Mouse (Mus musculus) forebrain, embryonic 15.5 days (tissue): Measurements from ENCODE around the gene Amy1. TPM values are rescaled to one million over a fixed set of nuclear protein-coding genes. Genes with fewer than 3 reads are reported as not detected.
"Not testable (repeated sequence)": the region's sequence is repeated elsewhere in the genome, so short reads cannot be mapped to it uniquely, and the experiment has no call there.

Source experiments
- ATAC-seq: fragments of 200-750 bp; cut with Nextera tagmentation; replicated peaks from 2 replicates; pipeline ENCODE4 v1.8.0; 2017; ENCODE audit warnings: mild to moderate bottlenecking, moderate TSS enrichment, moderate library complexity
- H3K27ac ChIP-seq: fragments of 300-500 bp; sonication (generic); replicated peaks from 2 replicates; pipeline ENCODE4 v1.5.1; 2015; ENCODE audit warnings: mild to moderate bottlenecking, inconsistent platforms
- H3K27me3 ChIP-seq: fragments of 300-500 bp; sonication (generic); 2 replicates; pipeline ENCODE4 v1.6.1; 2015; ENCODE audit warnings: inconsistent platforms
- H3K36me3 ChIP-seq: fragments of 300-500 bp; sonication (generic); 2 replicates; pipeline ENCODE4 v1.6.1; 2015; ENCODE audit warnings: mild to moderate bottlenecking, inconsistent platforms
- H3K4me1 ChIP-seq: fragments of 300-500 bp; sonication (generic); 2 replicates; pipeline ENCODE4 v1.6.1; 2015; ENCODE audit warnings: inconsistent platforms
- H3K4me2 ChIP-seq: fragments of 300-500 bp; sonication (generic); replicated peaks from 2 replicates; pipeline ENCODE4 v1.6.1; 2015; ENCODE audit warnings: mild to moderate bottlenecking, inconsistent platforms
- H3K4me3 ChIP-seq: fragments of 300-500 bp; sonication (generic); 2 replicates; pipeline ENCODE4 v1.5.1; 2015; ENCODE audit warnings: mild to moderate bottlenecking, inconsistent platforms
- H3K9ac ChIP-seq: fragments of 300-500 bp; sonication (generic); replicated peaks from 2 replicates; pipeline ENCODE4 v1.6.1; 2015; ENCODE audit warnings: mild to moderate bottlenecking, inconsistent platforms
- H3K9me3 ChIP-seq: fragments of 300-500 bp; sonication (generic); 2 replicates; pipeline ENCODE4 v1.6.1; 2016; ENCODE audit warnings: inconsistent platforms
- WGBS: fragments of 180-500 bp; shearing (Covaris S2); methylation state at CpG from one replicate; pipeline ENCODE4 v1.1.7; 2015; ENCODE audit warnings: mixed read lengths; 5-methylcytosine and 5-hydroxymethylcytosine counted together
- polyA plus RNA-seq: library from polyadenylated mRNA; unstranded; fragments of >200 nt; fragmentation: Nextera tagmentation; extraction: Ambion mirVana; gene quantifications from 2 replicates; pipeline ENCODE4 v1.2.1, GENCODE M21; 2015

Amy1 gene
- polyA plus RNA-seq, result 9.6 and 9.8 TPM in 2 replicates

DNA sequence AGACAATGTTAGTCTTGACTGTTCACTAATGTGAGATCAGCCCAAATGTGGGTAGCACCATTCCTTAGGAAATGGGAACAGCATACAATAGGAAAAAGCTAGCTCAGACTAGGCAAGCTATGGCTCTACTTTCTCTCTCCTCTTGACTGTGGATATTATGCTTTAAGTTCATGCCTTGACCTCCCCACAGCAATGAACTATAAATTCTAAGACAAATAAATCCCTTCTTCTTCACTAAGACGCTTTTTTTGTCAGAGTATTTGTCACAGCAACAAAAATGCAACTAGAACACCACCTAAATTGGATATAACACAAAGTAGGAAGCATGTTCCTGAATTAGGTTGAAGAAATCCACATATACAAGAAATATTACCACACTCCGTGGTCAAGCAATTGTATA lies at the start of gene Amy1:
TSS of gene Amy1 (minus strand) at position 101 of the 400 bp plus-strand sequence.
- no peak within 1 kb of the TSS for H3K27ac ChIP-seq
- H3K27me3 ChIP-seq, result no peaks in the 10 kb centered on the region
- ATAC-seq, result no peak
- H3K36me3 ChIP-seq, result peaks cover 23% of the 10 kb centered on the region
- no peaks in the 10 kb centered on the region for H3K4me1 ChIP-seq
- 94% methylated on average over 2 of the region's 2 CpGs for WGBS
- H3K9ac ChIP-seq, result no peak within 1 kb of the TSS
- H3K4me2 ChIP-seq, result no peak within 1 kb of the TSS
- H3K9me3 ChIP-seq, result no peaks in the 10 kb centered on the region
- no peak within 1 kb of the TSS for H3K4me3 ChIP-seq

DNA sequence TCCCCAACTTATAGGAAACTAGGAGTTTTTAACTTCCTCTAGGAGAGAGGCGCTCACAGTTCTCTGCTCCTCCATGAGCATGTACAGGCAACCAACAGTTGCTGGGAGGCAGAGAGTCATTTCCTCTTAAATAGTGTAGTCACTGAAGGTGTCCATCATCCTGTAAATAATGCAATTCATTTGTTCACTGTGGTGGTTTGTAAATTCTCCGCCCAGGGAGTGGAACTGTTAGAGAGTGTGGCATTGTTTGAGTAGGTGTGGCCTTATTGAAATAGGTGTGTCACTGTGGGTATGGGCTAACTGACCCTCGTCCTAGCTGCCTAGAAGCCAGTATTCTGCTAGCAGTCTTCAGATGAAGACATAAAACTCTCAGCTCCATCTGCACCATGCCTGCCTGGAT lies 47.8 kb upstream of the Amy1 start:
- no peak for ATAC-seq
- Histone ChIP-seq H3K9me3 (no peaks in the 10 kb centered on the region), H3K4me2 (no peak overlapping the region), H3K4me1 (no peaks in the 10 kb centered on the region), H3K27me3 (no peaks in the 10 kb centered on the region), H3K9ac (no peak overlapping the region), H3K27ac (no peak overlapping the region), H3K4me3 (no peak overlapping the region), H3K36me3 (no peaks in the 10 kb centered on the region)
- WGBS, result 88% methylated on average over 3 of the region's 3 CpGs

DNA sequence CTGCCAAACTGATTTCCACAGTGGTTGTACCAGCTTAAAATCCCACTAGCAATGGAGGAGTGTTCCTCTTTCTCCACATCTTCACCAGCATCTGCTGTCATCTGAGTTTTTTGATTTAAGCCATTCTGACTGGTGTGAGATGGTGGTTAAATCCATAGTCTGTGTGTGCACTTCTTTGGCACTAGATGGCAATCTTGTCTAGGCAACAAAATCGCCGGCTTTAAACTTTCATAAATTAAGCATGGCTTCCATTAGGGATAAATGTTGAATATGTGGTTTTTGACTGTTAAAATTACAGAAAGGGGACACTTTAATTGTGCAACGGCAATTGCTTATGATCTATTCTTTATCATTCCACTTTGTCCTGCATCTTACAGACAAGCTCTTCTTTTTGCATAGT lies 44.9 kb upstream of the Amy1 start:
- 37% methylated on average over 3 of the region's 3 CpGs for WGBS
- not testable (repeated sequence) for H3K36me3 ChIP-seq, H3K27ac ChIP-seq, H3K9ac ChIP-seq, H3K27me3 ChIP-seq, H3K9me3 ChIP-seq, H3K4me3 ChIP-seq, H3K4me1 ChIP-seq, H3K4me2 ChIP-seq
- peak; percentile 72 for ATAC-seq

GRCm38 (mm10) chr3:113639545-113639944 lies 33.0 kb upstream of the Amy1 start:
- WGBS, result 90% methylated on average over 1 of the region's 1 CpGs
- no peak for ATAC-seq
- no peak overlapping the region for H3K4me2 ChIP-seq
- H3K4me1 ChIP-seq, result no peaks in the 10 kb centered on the region
- no peaks in the 10 kb centered on the region for H3K27me3 ChIP-seq
- no peaks in the 10 kb centered on the region for H3K36me3 ChIP-seq
- no peaks in the 10 kb centered on the region for H3K9me3 ChIP-seq
- H3K4me3 ChIP-seq, result no peak overlapping the region
- no peak overlapping the region for H3K27ac ChIP-seq
- no peak overlapping the region for H3K9ac ChIP-seq

DNA sequence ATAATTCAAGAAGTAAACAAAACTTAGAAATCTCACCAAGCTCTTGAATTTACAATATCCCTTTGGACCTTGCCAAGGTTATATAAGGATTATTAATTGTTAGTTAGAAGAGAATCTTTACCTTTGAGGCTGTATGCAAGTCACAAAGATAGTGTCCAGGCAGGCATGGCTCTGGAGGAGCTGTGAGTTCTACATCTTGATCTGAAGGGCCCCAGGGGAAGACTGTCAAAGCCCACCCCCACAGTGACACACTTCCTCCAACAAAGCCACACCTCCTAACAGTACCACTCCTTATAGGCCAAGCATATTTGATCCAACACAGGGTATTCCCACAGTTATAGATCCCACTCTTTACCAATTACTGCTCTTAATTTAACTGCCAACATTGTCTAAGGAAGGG lies 27.7 kb upstream of the Amy1 start:
- no peak overlapping the region for H3K27ac ChIP-seq
- H3K27me3 ChIP-seq, result no peaks in the 10 kb centered on the region
- peaks cover 6% of the 10 kb centered on the region for H3K4me1 ChIP-seq
- H3K36me3 ChIP-seq, result no peaks in the 10 kb centered on the region
- H3K9me3 ChIP-seq, result no peaks in the 10 kb centered on the region
- ATAC-seq, result no peak
- no peak overlapping the region for H3K9ac ChIP-seq
- no peak overlapping the region for H3K4me2 ChIP-seq
- H3K4me3 ChIP-seq, result no peak overlapping the region

- Histone ChIP-seq H3K36me3 (peaks cover 4% of the 10 kb centered on the region; the same call in 1 of the 2 replicates), H3K9me3 (no peaks in the 10 kb centered on the region), H3K4me2 (no peak overlapping the region), H3K27me3 (no peaks in the 10 kb centered on the region), H3K4me3 (no peak overlapping the region), H3K9ac (no peak overlapping the region), H3K4me1 (peaks cover 11% of the 10 kb centered on the region), H3K27ac (no peak overlapping the region)
- no peak for ATAC-seq
These were observed 25.1 kb upstream of the Amy1 start for GRCm38 (mm10) chr3:113631611-113632010.

- Histone ChIP-seq H3K4me1 (peaks cover 11% of the 10 kb centered on the region), H3K9me3 (no peaks in the 10 kb centered on the region), H3K36me3 (peaks cover 9% of the 10 kb centered on the region; the same call in 1 of the 2 replicates), H3K27ac (peak overlapping the region; percentile 100), H3K9ac (peak overlapping the region; percentile 95), H3K27me3 (no peaks in the 10 kb centered on the region), H3K4me3 (peak overlapping the region; percentile 91), H3K4me2 (peak overlapping the region; percentile 63)
- 15% methylated on average over 13 of the region's 13 CpGs for WGBS
- ATAC-seq, result peak; percentile 7
These were observed 24.1 kb upstream of the Amy1 start for GRCm38 (mm10) chr3:113630564-113630963.

DNA sequence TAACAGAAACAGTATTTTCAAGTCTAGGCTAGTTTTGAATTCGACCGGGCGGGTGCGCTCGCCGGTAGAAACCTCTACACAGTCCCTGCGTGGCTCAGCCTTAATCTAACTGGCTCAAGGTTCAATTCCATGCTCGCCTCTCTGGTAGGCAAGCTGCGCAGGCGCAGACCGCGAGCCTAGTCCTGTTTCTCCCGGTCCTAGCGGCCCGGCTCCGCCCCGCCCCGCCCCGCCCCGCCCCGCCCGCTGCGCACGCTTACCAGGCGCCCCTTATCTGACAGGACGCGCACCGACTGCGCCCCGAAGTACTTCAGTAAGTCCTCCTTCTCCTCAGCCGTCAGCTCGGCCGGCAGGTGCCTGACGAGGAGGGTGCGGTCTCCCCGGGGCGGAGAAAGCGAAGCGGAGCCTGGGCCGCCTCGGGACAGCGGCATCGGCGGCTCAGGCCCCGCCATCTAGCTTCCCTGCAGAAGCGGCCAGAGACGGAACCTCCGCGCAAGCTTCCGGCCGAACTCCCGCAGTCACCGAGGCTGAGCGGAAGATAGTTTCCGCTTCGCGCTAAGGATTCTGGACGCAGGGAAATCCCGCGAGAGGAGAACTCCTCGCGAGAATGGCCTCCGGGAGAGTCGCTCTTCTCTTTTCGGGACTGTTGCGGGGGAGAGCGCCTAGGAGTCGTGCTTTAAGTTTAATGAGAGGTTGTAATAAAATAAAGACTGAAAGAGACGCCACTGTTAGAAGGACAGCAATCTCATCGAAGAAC lies 23.3 kb upstream of the Amy1 start, which contains the start of gene Rnpc3:
TSS of gene Rnpc3 (minus strand) at position 544 of the 754 bp plus-strand sequence.
- Histone ChIP-seq H3K36me3 (peaks cover 9% of the 10 kb centered on the region; the same call in 1 of the 2 replicates), H3K27me3 (no peaks in the 10 kb centered on the region), H3K9me3 (no peaks in the 10 kb centered on the region), H3K4me1 (peaks cover 11% of the 10 kb centered on the region), H3K9ac (peak within 1 kb of the TSS; percentile 95), H3K27ac (peak within 1 kb of the TSS; percentile 100), H3K4me3 (peak within 1 kb of the TSS; percentile 91), H3K4me2 (peak within 1 kb of the TSS; percentile 63)
- ATAC-seq, result peak; percentile 98
- under 1% methylated on average over 70 of the region's 70 CpGs for WGBS

DNA sequence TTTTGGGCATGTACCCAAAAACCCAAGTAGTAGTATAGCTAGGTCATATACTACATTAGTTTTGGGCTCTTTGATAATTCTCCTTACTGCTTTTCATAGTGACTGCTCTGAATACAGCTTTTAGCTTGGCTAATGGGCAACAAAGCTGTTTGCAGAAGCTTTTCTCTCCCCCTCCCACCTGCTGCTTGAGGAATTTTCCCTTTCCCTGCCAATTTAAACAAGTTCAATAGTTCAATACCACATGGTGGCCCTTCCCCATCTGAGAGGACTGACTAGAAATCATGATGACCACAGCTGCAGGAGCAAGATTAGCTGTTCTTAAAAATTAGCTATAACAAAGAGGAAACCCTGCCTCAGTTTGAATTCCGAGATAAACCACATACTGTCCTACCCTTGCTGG lies 15.7 kb downstream of the Amy1 start:
- Histone ChIP-seq H3K36me3 (peaks cover 5% of the 10 kb centered on the region), H3K4me3 (no peak overlapping the region), H3K9ac (no peak overlapping the region), H3K27me3 (no peaks in the 10 kb centered on the region), H3K27ac (no peak overlapping the region), H3K4me1 (no peaks in the 10 kb centered on the region), H3K4me2 (no peak overlapping the region), H3K9me3 (no peaks in the 10 kb centered on the region)
- WGBS, result 25% methylated on average over 1 of the region's 1 CpGs
- ATAC-seq, result no peak

DNA sequence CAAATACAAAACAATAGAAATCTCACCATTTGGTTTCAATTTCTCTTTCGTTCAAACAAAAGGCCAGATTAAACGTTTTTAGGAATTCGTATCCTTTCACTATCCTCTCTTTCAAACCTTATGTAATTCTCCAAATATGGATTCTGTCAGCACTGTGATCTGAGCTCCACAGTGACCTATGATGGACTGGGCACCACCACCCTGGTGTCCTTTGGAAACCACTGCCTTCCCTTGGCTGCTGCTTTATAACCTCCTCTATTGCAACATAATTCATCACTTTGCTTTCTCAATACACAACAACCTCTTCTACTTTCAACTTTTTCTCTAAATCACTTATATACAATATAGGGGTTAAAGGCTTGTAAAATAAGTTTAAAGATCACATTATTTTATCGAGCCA lies 31.9 kb downstream of the Amy1 start:
- Histone ChIP-seq H3K4me2 (no peak overlapping the region), H3K27me3 (no peaks in the 10 kb centered on the region), H3K36me3 (no peaks in the 10 kb centered on the region), H3K4me3 (no peak overlapping the region), H3K9ac (no peak overlapping the region), H3K4me1 (no peaks in the 10 kb centered on the region), H3K27ac (no peak overlapping the region), H3K9me3 (no peaks in the 10 kb centered on the region)
- 85% methylated on average over 4 of the region's 4 CpGs for WGBS
- ATAC-seq, result no peak

GRCm38 (mm10) chr3:113574138-113574537 lies 32.4 kb downstream of the Amy1 start:
- Histone ChIP-seq H3K27ac (no peak overlapping the region), H3K4me3 (no peak overlapping the region), H3K9ac (no peak overlapping the region), H3K4me2 (no peak overlapping the region), H3K4me1 (no peaks in the 10 kb centered on the region), H3K27me3 (no peaks in the 10 kb centered on the region), H3K9me3 (no peaks in the 10 kb centered on the region), H3K36me3 (no peaks in the 10 kb centered on the region)
- 88% methylated on average over 2 of the region's 2 CpGs for WGBS
- ATAC-seq, result no peak

DNA sequence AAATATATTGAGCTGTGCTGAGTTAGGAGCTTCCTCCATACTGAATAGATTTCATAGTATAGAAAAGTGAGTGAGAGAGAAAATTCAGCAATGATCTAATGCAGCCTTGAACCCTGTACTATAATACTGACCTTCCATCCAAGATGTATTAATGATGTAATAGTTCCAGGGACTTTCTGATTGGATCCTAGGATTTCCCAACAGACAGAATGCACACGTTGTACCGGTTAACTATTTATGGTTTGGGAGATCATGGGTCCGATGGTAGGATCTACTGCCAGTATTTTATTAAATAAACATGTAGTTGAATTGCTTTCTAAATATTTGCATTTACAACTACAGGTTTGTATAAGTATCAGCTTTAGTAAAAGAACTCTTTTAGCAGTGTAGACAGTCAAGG lies 34.3 kb downstream of the Amy1 start:
- H3K9me3 ChIP-seq, result no peaks in the 10 kb centered on the region
- WGBS, result 84% methylated on average over 3 of the region's 3 CpGs
- H3K36me3 ChIP-seq, result no peaks in the 10 kb centered on the region
- H3K4me2 ChIP-seq, result no peak overlapping the region
- no peak overlapping the region for H3K27ac ChIP-seq
- no peaks in the 10 kb centered on the region for H3K4me1 ChIP-seq
- ATAC-seq, result no peak
- no peaks in the 10 kb centered on the region for H3K27me3 ChIP-seq
- H3K9ac ChIP-seq, result no peak overlapping the region
- no peak overlapping the region for H3K4me3 ChIP-seq

DNA sequence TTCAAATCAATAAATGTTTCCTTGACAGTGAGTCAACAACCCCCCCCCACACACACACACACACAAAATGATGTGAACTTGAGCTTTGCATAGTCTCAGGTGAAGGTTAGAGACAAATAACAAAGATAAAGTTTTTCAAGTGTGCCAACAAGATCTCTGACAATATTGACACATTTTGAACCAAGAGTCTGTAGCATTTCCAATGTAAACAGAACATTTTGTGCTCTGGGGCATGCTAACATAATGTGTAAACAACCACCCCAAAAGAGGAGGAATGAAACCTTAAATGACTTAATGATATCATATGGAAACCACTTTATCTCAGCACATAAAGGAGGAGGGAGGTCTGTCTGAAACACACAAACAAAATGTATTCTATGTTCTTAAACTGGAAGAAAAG lies 66.8 kb downstream of the Amy1 start:
- H3K9me3 ChIP-seq, result no peaks in the 10 kb centered on the region
- no peaks in the 10 kb centered on the region for H3K36me3 ChIP-seq
- no peak for ATAC-seq
- H3K27ac ChIP-seq, result no peak overlapping the region
- no peak overlapping the region for H3K9ac ChIP-seq
- H3K4me2 ChIP-seq, result no peak overlapping the region
- no peaks in the 10 kb centered on the region for H3K27me3 ChIP-seq
- H3K4me3 ChIP-seq, result no peak overlapping the region
- no peaks in the 10 kb centered on the region for H3K4me1 ChIP-seq
